Mouse (Mus musculus) heart, postnatal 14 days (tissue): ENCODE measurements around the gene Slc24a2. TPM values are rescaled to one million over a fixed set of nuclear protein-coding genes. Genes with fewer than 3 reads are reported as not detected.

Source experiments
- DNase-seq, 2 experiments: peaks; one replicate each; pipeline ENCODE4 v3.0.0; 2021 to 2022
- intact Hi-C: fragments of 180-260 bp; cut with DNase I; formaldehyde crosslinking; loops from one replicate; pipeline ENCODE4 v1.15.1; 2025
- total RNA-seq, 2 experiments: library from RNA; stranded (reverse); gene quantifications; 2 replicates each; pipeline ENCODE4 v1.2.3; 2021

The Slc24a2 gene
- total RNA-seq, 2 experiments from 2014 or later, result 1.9 to 2.4 TPM

- intact Hi-C loops, result loop anchor here (10.0 kb wide), 1 partner anchor 228 kb away; no protein-coding TSS in a partner anchor
- DNase-seq, result no peak
Measured at GRCm38 (mm10) chr4:87126756-87127155, 103.5 kb downstream of the Slc24a2 start.

GRCm38 (mm10) chr4:87119758-87120157, 110.5 kb downstream of the Slc24a2 start:
- DNase-seq, result no peak
- intact Hi-C loops, result loop anchor here (10.0 kb wide), 1 partner anchor 235 kb away; no protein-coding TSS in a partner anchor

GRCm38 (mm10) chr4:87115726-87116125, 114.6 kb downstream of the Slc24a2 start:
- no peak for DNase-seq
- intact Hi-C loops, result no loop called here

GRCm38 (mm10) chr4:87109331-87110059, 120.8 kb downstream of the Slc24a2 start:
- DNase-seq, result no peak
- intact Hi-C loops, result no loop called here

- DNase-seq, result no peak
- intact Hi-C loops, result no loop called here
Measured at GRCm38 (mm10) chr4:87100936-87101335, 129.3 kb downstream of the Slc24a2 start.

GRCm38 (mm10) chr4:87096186-87096585, 134.1 kb downstream of the Slc24a2 start:
- peak; percentile 46 to 54 for DNase-seq
- intact Hi-C loops, result no loop called here

GRCm38 (mm10) chr4:87093612-87094011, 136.7 kb downstream of the Slc24a2 start:
- DNase-seq, result peak in 1 of 2 experiments; percentile 15
- intact Hi-C loops, result no loop called here

- intact Hi-C loops, result no loop called here
- DNase-seq, result peak in 1 of 2 experiments; percentile 19
Measured at GRCm38 (mm10) chr4:87090841-87091240, 139.4 kb downstream of the Slc24a2 start.

GRCm38 (mm10) chr4:87088713-87089112, 141.6 kb downstream of the Slc24a2 start:
- intact Hi-C loops, result no loop called here
- DNase-seq, result no peak

- no peak for DNase-seq
- intact Hi-C loops, result no loop called here
Measured at GRCm38 (mm10) chr4:87087597-87087996, 142.7 kb downstream of the Slc24a2 start.

GRCm38 (mm10) chr4:87086933-87087577, 143.2 kb downstream of the Slc24a2 start:
- intact Hi-C loops, result no loop called here
- peak; percentile 29 to 55 for DNase-seq

- intact Hi-C loops, result no loop called here
- no peak for DNase-seq
Measured at GRCm38 (mm10) chr4:87081321-87081720, 149.0 kb downstream of the Slc24a2 start.

GRCm38 (mm10) chr4:87079305-87079704, 151.0 kb downstream of the Slc24a2 start:
- intact Hi-C loops, result no loop called here
- DNase-seq, result no peak

GRCm38 (mm10) chr4:87078726-87079125, 151.6 kb downstream of the Slc24a2 start:
- intact Hi-C loops, result no loop called here
- DNase-seq, result no peak

GRCm38 (mm10) chr4:87075761-87076160, 154.5 kb downstream of the Slc24a2 start:
- no peak for DNase-seq
- intact Hi-C loops, result loop anchor here (2.0 kb wide), 1 partner anchor 73 kb away; no protein-coding TSS in a partner anchor

- intact Hi-C loops, result no loop called here
- DNase-seq, result no peak
Measured at GRCm38 (mm10) chr4:87068121-87068520, 162.2 kb downstream of the Slc24a2 start.

- DNase-seq, result peak in 1 of 2 experiments; percentile 4
- intact Hi-C loops, result no loop called here
Measured at GRCm38 (mm10) chr4:87065227-87065626, 165.1 kb downstream of the Slc24a2 start.

GRCm38 (mm10) chr4:87064561-87064960, 165.7 kb downstream of the Slc24a2 start:
- intact Hi-C loops, result no loop called here
- no peak for DNase-seq

- DNase-seq, result peak in 1 of 2 experiments; percentile 6
- intact Hi-C loops, result no loop called here
Measured at GRCm38 (mm10) chr4:87062771-87063253, 167.5 kb downstream of the Slc24a2 start.

- no peak for DNase-seq
- intact Hi-C loops, result no loop called here
Measured at GRCm38 (mm10) chr4:87061696-87062095, 168.6 kb downstream of the Slc24a2 start.

- no peak for DNase-seq
- intact Hi-C loops, result no loop called here
Measured at GRCm38 (mm10) chr4:87057572-87057971, 172.7 kb downstream of the Slc24a2 start.

- DNase-seq, result no peak
- intact Hi-C loops, result no loop called here
Measured at GRCm38 (mm10) chr4:87055768-87056167, 174.5 kb downstream of the Slc24a2 start.
